Mouse (Mus musculus): ENCODE results near the gene Pcna.

GRCm38 (mm10) chr2:132235975-132236374 is 17.1 kb downstream of the Pcna start:
- TF ChIP-seq CTCF (IDR thresholded peaks at IDR 0.05) = no peak
- no peak for TF ChIP-seq EP300 (IDR thresholded peaks at IDR 0.05)
